8 mouse cellular contexts compared by ENCODE assay signal in genomic region chr8:119839419-119840021, GRCm38 (mm10). TPM values are rescaled to one million over a fixed set of nuclear protein-coding genes. Genes with fewer than 3 reads are reported as not detected.
DNase-seq lines count a peak whose midpoint lies in the region; ATAC-seq and TF ChIP-seq lines count a peak whose summit lies in the region.

No protein-coding gene starts in this region.

- no peak for DNase-seq in testis, postnatal 10 days (ENCODE audit: low spot score)
- DNase-seq in kidney, adult 2 months, result peak; percentile 67
- peak; percentile 59 for DNase-seq in midbrain, embryonic 10.5 days (ENCODE audit: low spot score)
- DNase-seq in layer of hippocampus, postnatal 10 days (ENCODE audit: low spot score in 2 of 2), result no peak
- DNase-seq in cerebellum, adult 9-10 months, result no peak
- DNase-seq in urinary bladder, postnatal 4 days (ENCODE audit: low spot score in 2 of 2), result no peak

- peak overlapping the region; percentile 87 for H3K27ac ChIP-seq in testis, adult 2 months (ENCODE audit: control insufficient read depth, insufficient read depth, low read depth, low read length)
- H3K27ac ChIP-seq in forebrain, embryonic 12.5 days, result peak overlapping the region; percentile 78; the same call in 1 of the 2 replicates
- H3K27ac ChIP-seq in kidney, adult 2 months (ENCODE audit: insufficient read depth, low read depth, low read length), result peak overlapping the region; percentile 84
- peak overlapping the region; percentile 86 for H3K27ac ChIP-seq in midbrain, embryonic 10.5 days (replicated peaks)

- H3K4me1 ChIP-seq in testis, adult 2 months (ENCODE audit: control insufficient read depth, insufficient read depth, low read length), result peaks cover 21% of the 10 kb centered on the region
- peaks cover 47% of the 10 kb centered on the region for H3K4me1 ChIP-seq in forebrain, embryonic 12.5 days
- H3K4me1 ChIP-seq in kidney, adult 2 months (ENCODE audit: control insufficient read depth, insufficient read depth, low read length), result peaks cover 25% of the 10 kb centered on the region
- peaks cover 81% of the 10 kb centered on the region for H3K4me1 ChIP-seq in midbrain, embryonic 10.5 days

- peak overlapping the region; percentile 81 for H3K4me2 ChIP-seq in forebrain, embryonic 12.5 days

- peak; percentile 7; the same call in 1 of the 2 replicates for ATAC-seq in forebrain, embryonic 12.5 days (ENCODE audit: low FRiP score)

- no peaks in the 10 kb centered on the region for H3K36me3 ChIP-seq in testis, adult 2 months (ENCODE audit: control insufficient read depth, insufficient read depth, low read length)
- no peaks in the 10 kb centered on the region for H3K36me3 ChIP-seq in forebrain, embryonic 12.5 days (replicated peaks)
- no peaks in the 10 kb centered on the region for H3K36me3 ChIP-seq in kidney, adult 2 months (ENCODE audit: control insufficient read depth, insufficient read depth, low read length)
- H3K36me3 ChIP-seq in midbrain, embryonic 10.5 days, result peaks cover 28% of the 10 kb centered on the region

- no peak for TF ChIP-seq POLR2A in testis, adult 2 months (IDR thresholded peaks at IDR 0.05; ENCODE audit: control insufficient read depth, low read depth, low read length)
- TF ChIP-seq POLR2A in kidney, adult 2 months (IDR thresholded peaks at IDR 0.05; ENCODE audit: low read depth, low read length), result no peak

- no peak for TF ChIP-seq CTCF in testis, adult 2 months (IDR thresholded peaks at IDR 0.05; ENCODE audit: control insufficient read depth, insufficient read depth, insufficient replicate concordance, low read depth, low read length)
- no peak for TF ChIP-seq CTCF in kidney, adult 2 months (conservative IDR thresholded peaks at IDR 0.05; ENCODE audit: insufficient read depth, insufficient read length, low read depth, low read length)

- WGBS in forebrain, embryonic 12.5 days, result 13% methylated on average over 14 of the region's 14 CpGs
- WGBS in kidney, adult 2 months, result 28% methylated on average over 14 of the region's 14 CpGs
- 18% methylated on average over 14 of the region's 14 CpGs for WGBS in midbrain, embryonic 10.5 days

- no peaks in the 10 kb centered on the region for H3K9me3 ChIP-seq in forebrain, embryonic 12.5 days
- no peaks in the 10 kb centered on the region for H3K9me3 ChIP-seq in midbrain, embryonic 10.5 days (replicated peaks)

- H3K9ac ChIP-seq in forebrain, embryonic 12.5 days, result peak overlapping the region; percentile 67

- no peaks in the 10 kb centered on the region for H3K27me3 ChIP-seq in testis, adult 2 months (ENCODE audit: control insufficient read depth, insufficient read depth, low read length)
- 0 out of 2 replicates have a peak, but pooled peaks cover under 1% of the 10 kb centered on the region for H3K27me3 ChIP-seq in forebrain, embryonic 12.5 days
- H3K27me3 ChIP-seq in kidney, adult 2 months (replicated peaks; ENCODE audit: control insufficient read depth, insufficient read depth, low read length), result no peaks in the 10 kb centered on the region
- 0 out of 2 replicates have a peak, but pooled peaks cover 7% of the 10 kb centered on the region for H3K27me3 ChIP-seq in midbrain, embryonic 10.5 days (ENCODE audit: low read depth, poor library complexity, severe bottlenecking)

- H3K4me3 ChIP-seq in testis, adult 2 months (ENCODE audit: control insufficient read depth, low read depth, low read length), result peak overlapping the region; percentile 98
- H3K4me3 ChIP-seq in forebrain, embryonic 12.5 days (replicated peaks), result peak overlapping the region; percentile 68
- H3K4me3 ChIP-seq in kidney, adult 2 months (ENCODE audit: insufficient read depth, low read depth, low read length), result peak overlapping the region; percentile 97
- H3K4me3 ChIP-seq in midbrain, embryonic 10.5 days, result peak overlapping the region; percentile 69

RNA-seq across cellular contexts. Expression of gene Cotl1, which starts 0.8 kb away (rescaled TPM):
- polyA plus RNA-seq in testis, adult 2 months (2012; rRNA removed), result 20.0 and 25.4 TPM in 2 replicates
- polyA plus RNA-seq in forebrain, embryonic 12.5 days (2016; fragmentation: Nextera tagmentation; extraction: Ambion mirVana), result 148 and 282 TPM in 2 replicates
- 427 and 463 TPM in 2 replicates for polyA plus RNA-seq in kidney, adult 2 months (2012; rRNA removed)
- 150 and 197 TPM in 2 replicates for polyA plus RNA-seq in midbrain, embryonic 10.5 days (2016; fragmentation: Nextera tagmentation; extraction: Ambion mirVana)
- total RNA-seq in layer of hippocampus, postnatal 10 days (2021), result 100 to 1,000 TPM; 129 to 134 TPM

RNA-seq across cellular contexts. Expression of gene Klhl36, which starts 22.5 kb away (rescaled TPM):
- 16.3 and 16.9 TPM in 2 replicates for polyA plus RNA-seq in testis, adult 2 months (2012; rRNA removed)
- 9.9 and 10.9 TPM in 2 replicates for polyA plus RNA-seq in forebrain, embryonic 12.5 days (2016; fragmentation: Nextera tagmentation; extraction: Ambion mirVana)
- 37.7 and 52.4 TPM in 2 replicates for polyA plus RNA-seq in kidney, adult 2 months (2012; rRNA removed)
- 12.8 and 13.0 TPM in 2 replicates for polyA plus RNA-seq in midbrain, embryonic 10.5 days (2016; fragmentation: Nextera tagmentation; extraction: Ambion mirVana)
- total RNA-seq in layer of hippocampus, postnatal 10 days (2021), result 1 to 10 TPM; 7.4 to 9.3 TPM

Comparison
In these comparisons a context has a peak if more than half of its experiments do, and no peak if none do; other contexts are left out.
1. DNase-seq: peak in kidney, adult 2 months (single experiment) and midbrain, embryonic 10.5 days (single experiment); none in testis, postnatal 10 days (single experiment), layer of hippocampus, postnatal 10 days (0 of 2), cerebellum, adult 9-10 months (single experiment) and urinary bladder, postnatal 4 days (0 of 2).
2. Peak in every context shown above with its lines, with median percentiles within 50 percentile points of each other: H3K27ac ChIP-seq and H3K4me3 ChIP-seq.